Mouse (Mus musculus): ENCODE results near the gene Gbp8. TPM values are rescaled to one million over a fixed set of nuclear protein-coding genes. Genes with fewer than 3 reads are reported as not detected.

The Gbp8 gene
- polyA plus RNA-seq, 1 experiment = 0.46 TPM

DNA sequence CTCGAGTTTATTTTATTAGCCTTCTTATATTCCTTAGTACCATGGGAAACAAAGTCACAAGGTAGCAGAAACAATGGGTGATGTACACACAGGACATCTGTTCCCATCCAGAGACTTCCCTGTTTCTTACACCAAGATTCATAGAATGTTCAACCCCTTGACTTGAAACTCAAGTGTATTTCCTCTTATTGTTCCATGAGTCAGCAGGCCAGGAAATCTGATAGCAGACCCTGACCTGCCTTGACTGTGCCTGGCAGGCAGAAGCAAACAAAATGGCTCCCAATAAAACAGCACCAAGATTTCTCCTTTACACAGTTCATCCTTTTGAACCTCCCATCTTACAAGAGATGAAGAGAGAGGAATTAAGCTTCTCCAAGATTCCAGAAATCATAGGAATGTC lies 126.8 kb downstream of the Gbp8 start:
- Histone ChIP-seq H3K27me3 (ENCODE audit: control insufficient read depth, insufficient read depth, insufficient read length) (no peaks in the 10 kb centered on the region), H3K4me3 (no peak overlapping the region), H3K4me2 (ENCODE audit: low read depth) (no peak overlapping the region), H3K36me3 (ENCODE audit: control insufficient read depth, insufficient read depth) (no peaks in the 10 kb centered on the region), H3ac (ENCODE audit: control insufficient read depth, insufficient read length) (no peak overlapping the region), H3K79me2 (ENCODE audit: control insufficient read depth, insufficient read depth) (no peaks in the 10 kb centered on the region)
- TF ChIP-seq REST (IDR thresholded peaks at IDR 0.05; ENCODE audit: insufficient read depth, insufficient read length) = no peak
- no peak for TF ChIP-seq POLR2A (IDR thresholded peaks at IDR 0.05; ENCODE audit: insufficient read length, low read depth)
- no peak for TF ChIP-seq POLR2AphosphoS2 (IDR thresholded peaks at IDR 0.05; ENCODE audit: insufficient read length, low read depth)
- TF ChIP-seq MAX (IDR thresholded peaks at IDR 0.05; ENCODE audit: low read depth) = no peak
- TF ChIP-seq TCF3 (IDR thresholded peaks at IDR 0.05; ENCODE audit: insufficient read length, low read depth) = no peak
- TF ChIP-seq MYOD1 (IDR thresholded peaks at IDR 0.05; ENCODE audit: control insufficient read depth in 1 of 3, insufficient read length in 2 of 3, low read depth in 2 of 3) = no peak
- no peak for TF ChIP-seq E2F4 (IDR thresholded peaks at IDR 0.05; ENCODE audit: insufficient read depth)

DNA sequence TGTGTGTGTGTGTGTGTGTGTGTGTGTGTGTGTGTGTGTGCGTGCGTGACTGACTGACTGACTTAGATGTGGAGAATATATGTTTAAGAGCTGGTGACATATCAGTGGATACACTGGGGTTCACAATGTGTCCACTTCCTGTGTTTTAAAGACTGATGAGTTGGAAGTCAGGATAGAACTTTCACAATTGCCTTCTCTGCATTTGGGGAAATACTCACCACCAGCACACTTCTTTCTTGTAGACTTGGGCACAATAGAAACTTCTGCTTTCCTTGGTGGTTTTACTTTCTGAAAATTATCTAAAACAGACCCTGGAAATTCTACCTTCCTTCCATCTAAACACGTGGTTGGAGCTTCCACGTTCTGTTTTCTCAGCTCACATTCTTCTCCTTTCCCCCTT lies 127.8 kb downstream of the Gbp8 start:
- H3K79me2 ChIP-seq (ENCODE audit: control insufficient read depth, insufficient read depth) = no peaks in the 10 kb centered on the region
- no peak overlapping the region for H3ac ChIP-seq (ENCODE audit: control insufficient read depth, insufficient read length)
- TF ChIP-seq CEBPB (IDR thresholded peaks at IDR 0.05; ENCODE audit: insufficient read depth, poor library complexity, severe bottlenecking) (no peak), REST (IDR thresholded peaks at IDR 0.05; ENCODE audit: insufficient read depth, insufficient read length) (no peak), USF1 (IDR thresholded peaks at IDR 0.05; ENCODE audit: low read depth) (no peak), MAX (IDR thresholded peaks at IDR 0.05; ENCODE audit: low read depth) (no peak), POLR2A (IDR thresholded peaks at IDR 0.05; ENCODE audit: insufficient read length, low read depth) (no peak), POLR2AphosphoS2 (IDR thresholded peaks at IDR 0.05; ENCODE audit: insufficient read length, low read depth) (no peak)
- no peak overlapping the region for H3K4me2 ChIP-seq (ENCODE audit: low read depth)
- H3K36me3 ChIP-seq (ENCODE audit: control insufficient read depth, insufficient read depth) = no peaks in the 10 kb centered on the region
- no peaks in the 10 kb centered on the region for H3K27me3 ChIP-seq (ENCODE audit: control insufficient read depth, insufficient read depth, insufficient read length)
- no peak overlapping the region for H3K4me3 ChIP-seq

DNA sequence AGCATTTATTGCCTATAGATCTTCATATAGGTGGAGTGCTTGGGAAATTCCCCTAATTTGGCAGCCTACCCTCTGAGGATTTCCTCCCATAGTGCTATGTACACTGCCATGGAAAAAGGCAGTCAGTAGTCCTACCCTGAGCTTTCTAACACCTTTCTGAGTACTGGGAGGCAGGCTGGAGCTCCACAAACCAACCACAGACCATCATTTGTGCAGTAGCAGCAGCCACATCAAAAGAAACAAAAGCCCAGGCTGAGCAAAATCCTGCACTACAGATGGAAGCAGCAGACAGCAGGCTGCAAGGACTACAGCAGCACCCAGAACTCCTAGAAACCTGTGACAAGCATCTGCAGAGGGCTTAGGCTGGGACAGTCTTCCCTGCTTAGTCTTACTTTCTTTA lies 129.0 kb downstream of the Gbp8 start:
- H3K27me3 ChIP-seq (ENCODE audit: control insufficient read depth, insufficient read depth, insufficient read length) = no peaks in the 10 kb centered on the region
- H3K36me3 ChIP-seq (ENCODE audit: control insufficient read depth, insufficient read depth) = no peaks in the 10 kb centered on the region
- H3ac ChIP-seq (ENCODE audit: control insufficient read depth, insufficient read length) = no peak overlapping the region
- H3K79me2 ChIP-seq (ENCODE audit: control insufficient read depth, insufficient read depth) = no peaks in the 10 kb centered on the region
- H3K4me3 ChIP-seq = no peak overlapping the region
- H3K4me2 ChIP-seq (ENCODE audit: low read depth) = no peak overlapping the region
- no peak for TF ChIP-seq TCF3 (IDR thresholded peaks at IDR 0.05; ENCODE audit: insufficient read length, low read depth)
- no peak for TF ChIP-seq SRF (IDR thresholded peaks at IDR 0.05; ENCODE audit: control insufficient read depth, insufficient read length, low read depth)
- TF ChIP-seq MYOG (IDR thresholded peaks at IDR 0.05; ENCODE audit: control insufficient read depth in 1 of 3, insufficient read depth in 1 of 3, insufficient read length in 2 of 3, low read depth in 2 of 3) = no peak
- no peak for TF ChIP-seq POLR2AphosphoS2 (IDR thresholded peaks at IDR 0.05; ENCODE audit: insufficient read length, low read depth)
- no peak for TF ChIP-seq TCF12 (IDR thresholded peaks at IDR 0.05; ENCODE audit: insufficient read depth, poor library complexity, severe bottlenecking)
- no peak for TF ChIP-seq POLR2A (IDR thresholded peaks at IDR 0.05; ENCODE audit: insufficient read length, low read depth)
- no peak for TF ChIP-seq REST (IDR thresholded peaks at IDR 0.05; ENCODE audit: insufficient read depth, insufficient read length)
- no peak for TF ChIP-seq CEBPB (IDR thresholded peaks at IDR 0.05; ENCODE audit: insufficient read depth, poor library complexity, severe bottlenecking)

DNA sequence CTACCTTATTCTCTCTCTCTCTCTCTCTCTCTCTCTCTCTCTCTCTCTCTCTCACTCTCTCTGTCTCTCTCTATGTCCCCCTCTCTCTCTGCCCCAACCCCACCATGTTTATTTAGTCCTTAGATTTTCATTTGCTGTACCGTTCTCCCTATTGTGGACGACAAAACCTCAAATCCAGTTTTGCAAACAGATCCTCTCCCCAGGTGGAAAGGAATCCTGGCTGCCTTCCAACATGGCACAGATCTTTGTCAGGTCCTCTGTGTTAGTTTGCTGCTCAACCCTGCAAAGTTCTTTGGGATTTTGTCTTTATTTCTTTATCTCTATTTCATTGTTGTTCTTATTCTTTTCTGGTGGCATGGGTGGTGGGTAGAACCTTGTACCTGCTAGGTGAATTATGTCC lies 149.9 kb downstream of the Gbp8 start:
- Histone ChIP-seq H3K4me2 (ENCODE audit: low read depth) (no peak overlapping the region), H3K36me3 (ENCODE audit: control insufficient read depth, insufficient read depth) (no peaks in the 10 kb centered on the region), H3K79me2 (ENCODE audit: control insufficient read depth, insufficient read depth) (no peaks in the 10 kb centered on the region), H3K27me3 (ENCODE audit: control insufficient read depth, insufficient read depth, insufficient read length) (no peaks in the 10 kb centered on the region), H3ac (ENCODE audit: control insufficient read depth, insufficient read length) (no peak overlapping the region), H3K4me3 (no peak overlapping the region)
- TF ChIP-seq MYOG (IDR thresholded peaks at IDR 0.05; ENCODE audit: control insufficient read depth in 1 of 3, insufficient read depth in 1 of 3, insufficient read length in 2 of 3, low read depth in 2 of 3) (no peak), CEBPB (IDR thresholded peaks at IDR 0.05; ENCODE audit: insufficient read depth, poor library complexity, severe bottlenecking) (no peak), MAX (IDR thresholded peaks at IDR 0.05; ENCODE audit: low read depth) (no peak), USF1 (IDR thresholded peaks at IDR 0.05; ENCODE audit: low read depth) (no peak), MYOD1 (IDR thresholded peaks at IDR 0.05; ENCODE audit: control insufficient read depth in 1 of 3, insufficient read length in 2 of 3, low read depth in 2 of 3) (no peak), E2F4 (IDR thresholded peaks at IDR 0.05; ENCODE audit: insufficient read depth) (no peak), POLR2A (IDR thresholded peaks at IDR 0.05; ENCODE audit: insufficient read length, low read depth) (no peak), REST (IDR thresholded peaks at IDR 0.05; ENCODE audit: insufficient read depth, insufficient read length) (no peak), POLR2AphosphoS2 (IDR thresholded peaks at IDR 0.05; ENCODE audit: insufficient read length, low read depth) (no peak), TCF3 (IDR thresholded peaks at IDR 0.05; ENCODE audit: insufficient read length, low read depth) (no peak), SRF (IDR thresholded peaks at IDR 0.05; ENCODE audit: control insufficient read depth, insufficient read length, low read depth) (no peak), TCF12 (IDR thresholded peaks at IDR 0.05; ENCODE audit: insufficient read depth, poor library complexity, severe bottlenecking) (no peak)

DNA sequence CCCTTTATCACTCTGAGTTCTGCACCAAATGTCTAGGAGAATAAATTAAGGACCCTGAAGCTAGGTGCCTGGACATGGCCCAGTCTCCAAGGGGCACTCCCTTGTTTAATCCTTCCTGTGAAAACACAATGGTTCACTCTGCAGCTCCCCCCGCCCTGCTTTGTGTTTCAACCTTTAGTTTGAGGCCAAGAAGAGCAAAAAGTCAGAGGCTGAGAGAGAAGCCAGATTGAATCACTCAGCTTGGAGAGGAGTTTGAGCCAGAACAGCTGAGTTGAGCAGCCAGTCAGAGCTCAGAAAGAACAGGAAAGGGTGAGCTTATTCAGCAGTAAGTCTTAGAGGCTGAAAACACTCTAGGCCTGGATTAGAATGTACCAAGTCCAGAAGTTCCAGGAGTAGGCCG lies 151.3 kb downstream of the Gbp8 start:
- no peaks in the 10 kb centered on the region for H3K79me2 ChIP-seq (ENCODE audit: control insufficient read depth, insufficient read depth)
- H3K4me2 ChIP-seq (ENCODE audit: low read depth) = no peak overlapping the region
- H3K36me3 ChIP-seq (ENCODE audit: control insufficient read depth, insufficient read depth) = no peaks in the 10 kb centered on the region
- no peak for TF ChIP-seq SRF (IDR thresholded peaks at IDR 0.05; ENCODE audit: control insufficient read depth, insufficient read length, low read depth)
- H3ac ChIP-seq (ENCODE audit: control insufficient read depth, insufficient read length) = no peak overlapping the region
- no peak overlapping the region for H3K4me3 ChIP-seq
- no peaks in the 10 kb centered on the region for H3K27me3 ChIP-seq (ENCODE audit: control insufficient read depth, insufficient read depth, insufficient read length)

Measured in myocyte (in vitro differentiated cells).